Mouse (Mus musculus) left cerebral cortex, adult 8-10 months (tissue): ENCODE results near the gene Rpl23. TPM values are rescaled to one million over a fixed set of nuclear protein-coding genes. Genes with fewer than 3 reads are reported as not detected.
"Not testable (repeated sequence)": the region's sequence is repeated elsewhere in the genome, so short reads cannot be mapped to it uniquely, and the experiment has no call there.

Source experiments
- DNase-seq, 2 experiments: peaks; one replicate each; pipeline ENCODE4 v3.0.0; 2022; ENCODE audit warnings: low spot score in 2 of 2
- total RNA-seq, 4 experiments: library from RNA; stranded (reverse); gene quantifications; 2 replicates each; pipeline ENCODE4 v1.2.4; 2022

Rpl23 gene
- total RNA-seq, 4 experiments from 2014 or later: 331 to 461 (median 392) TPM

- peak; percentile 94 to 98 for DNase-seq
These were observed 15.9 kb downstream of the Rpl23 start, which contains the start of gene Cwc25 for GRCm38 (mm10) chr11:97766154-97766881. Gene Cwc25 (minus strand): TSS chr11:97766556.

- no peak for DNase-seq
These were observed 20.6 kb downstream of the Rpl23 start for GRCm38 (mm10) chr11:97761638-97762037.

- DNase-seq: no peak
These were observed 23.3 kb downstream of the Rpl23 start for GRCm38 (mm10) chr11:97758942-97759341.

GRCm38 (mm10) chr11:97758125-97758524 is 24.1 kb downstream of the Rpl23 start:
- DNase-seq: no peak

- DNase-seq: peak; percentile 31 to 74
These were observed 29.0 kb downstream of the Rpl23 start for GRCm38 (mm10) chr11:97753277-97753676.

- no peak for DNase-seq
These were observed 33.7 kb downstream of the Rpl23 start for GRCm38 (mm10) chr11:97748496-97748895.

GRCm38 (mm10) chr11:97747773-97748172 is 34.5 kb downstream of the Rpl23 start:
- DNase-seq: no peak

GRCm38 (mm10) chr11:97745331-97745721 is 36.9 kb downstream of the Rpl23 start:
- no peak for DNase-seq

GRCm38 (mm10) chr11:97744718-97745330 is 37.4 kb downstream of the Rpl23 start:
- DNase-seq: peak; percentile 94 to 98

GRCm38 (mm10) chr11:97744063-97744717 is 38.0 kb downstream of the Rpl23 start, which contains the start of gene Pip4k2b:
Gene Pip4k2b (minus strand): TSS chr11:97744704.
- DNase-seq: peak; percentile 52 to 53

GRCm38 (mm10) chr11:97743423-97743822 is 38.8 kb downstream of the Rpl23 start:
- DNase-seq: no peak

GRCm38 (mm10) chr11:97742591-97742990 is 39.6 kb downstream of the Rpl23 start:
- DNase-seq: no peak

- no peak for DNase-seq
These were observed 40.1 kb downstream of the Rpl23 start for GRCm38 (mm10) chr11:97742157-97742556.

- no peak for DNase-seq
These were observed 42.0 kb downstream of the Rpl23 start for GRCm38 (mm10) chr11:97740190-97740589.

GRCm38 (mm10) chr11:97739155-97739554 is 43.1 kb downstream of the Rpl23 start:
- DNase-seq: no peak

GRCm38 (mm10) chr11:97738703-97739102 is 43.5 kb downstream of the Rpl23 start:
- DNase-seq: no peak

GRCm38 (mm10) chr11:97737600-97737999 is 44.6 kb downstream of the Rpl23 start:
- DNase-seq: no peak

GRCm38 (mm10) chr11:97736645-97737044 is 45.6 kb downstream of the Rpl23 start:
- no peak for DNase-seq

GRCm38 (mm10) chr11:97734810-97735209 is 47.4 kb downstream of the Rpl23 start:
- DNase-seq: not testable (repeated sequence)

- no peak for DNase-seq
These were observed 48.5 kb downstream of the Rpl23 start for GRCm38 (mm10) chr11:97733689-97734088.

GRCm38 (mm10) chr11:97728730-97729129 is 53.5 kb downstream of the Rpl23 start:
- DNase-seq: no peak

- DNase-seq: no peak
These were observed 53.9 kb downstream of the Rpl23 start for GRCm38 (mm10) chr11:97728311-97728710.
